Comparison of ENCODE assay signal across 9 mouse cellular contexts in the genomic region with DNA sequence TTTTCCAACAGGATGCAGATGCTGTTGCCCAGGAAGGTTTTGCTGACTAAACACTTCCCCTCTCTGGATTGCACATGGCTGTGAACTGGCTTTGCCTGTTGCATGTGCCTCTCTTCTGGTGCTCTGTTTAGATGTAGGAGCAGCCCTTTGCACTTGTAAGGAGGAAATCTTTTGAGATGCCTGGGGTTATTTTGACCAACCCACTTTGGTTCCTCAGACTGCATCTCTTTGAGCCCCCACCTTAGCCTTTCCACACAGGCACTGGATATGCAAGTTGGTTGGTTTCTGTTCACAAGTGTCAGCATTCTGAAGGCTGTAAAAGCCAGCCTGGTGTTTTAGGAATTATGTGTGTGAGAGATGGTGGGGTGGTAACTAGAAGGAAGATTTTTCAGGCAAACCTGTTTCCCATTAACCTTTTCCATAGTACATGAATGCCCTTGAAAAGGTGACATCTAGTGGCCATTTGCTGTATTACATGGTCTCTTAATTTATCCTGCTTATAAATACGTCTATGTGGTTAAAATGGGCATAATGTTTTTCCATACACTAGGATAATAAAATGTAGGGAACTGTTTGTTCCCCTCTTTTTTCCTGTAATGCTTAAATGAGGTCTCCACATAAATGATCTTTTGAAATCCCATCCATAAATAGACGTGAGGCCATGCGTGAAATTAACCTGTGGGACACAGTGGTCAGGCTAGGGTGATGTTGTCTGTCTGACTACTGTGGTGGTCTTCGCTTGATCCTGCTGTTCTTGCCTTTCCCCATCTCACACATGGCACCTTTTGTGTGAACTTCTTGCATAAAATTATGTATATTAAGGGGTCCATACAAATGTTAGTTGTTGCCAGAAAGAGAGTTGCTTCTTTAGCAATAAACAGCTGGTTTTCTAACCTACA. TPM values are rescaled to one million over a fixed set of nuclear protein-coding genes. Genes with fewer than 3 reads are reported as not detected.
DNase-seq lines count a peak whose midpoint lies in the region; ATAC-seq and TF ChIP-seq lines count a peak whose summit lies in the region.
"Had no signal": no experiment of that assay in that cellular context is flagged by ENCODE, and none has a peak within 500 bp of the region (broad histone marks: within the 10 kb centered on the region; RNA-seq: fewer than 3 reads in every experiment).

No protein-coding gene starts in this region.

- no peak for DNase-seq in frontal cortex, postnatal 10 days (ENCODE audit: low spot score in 2 of 2)
- peak; percentile 32 for DNase-seq in urinary bladder, postnatal 14 days (ENCODE audit: low spot score)
- DNase-seq in urinary bladder, adult 2 months (ENCODE audit: low spot score), result no peak
- peak; percentile 94 for DNase-seq in embryonic facial prominence, embryonic 11.5 days (ENCODE audit: low spot score)
- DNase-seq in kidney, postnatal 0 days (ENCODE audit: low spot score), result peak; percentile 83
- DNase-seq in gastrocnemius, postnatal 4 days (ENCODE audit: low spot score in 2 of 2), result no peak
- DNase-seq: liver, embryonic 13.5 days had no signal

- ATAC-seq in frontal cortex, adult (ENCODE audit: low TSS enrichment), result peak; percentile 68
- 0 out of 2 replicates have a peak, but pooled peaks have one; percentile 72 for ATAC-seq in embryonic facial prominence, embryonic 11.5 days (replicated peaks; ENCODE audit: insufficient number of reproducible peaks, low FRiP score, low TSS enrichment, low read depth)
- peak; percentile 54 for ATAC-seq in kidney, postnatal 0 days (replicated peaks; ENCODE audit: low FRiP score, low read depth)
- ATAC-seq in midbrain, embryonic 15.5 days (replicated peaks), result peak; percentile 81

- no peaks in the 10 kb centered on the region for H3K9me3 ChIP-seq in embryonic facial prominence, embryonic 11.5 days (replicated peaks; ENCODE audit: control insufficient read depth, low read length)
- no peaks in the 10 kb centered on the region for H3K9me3 ChIP-seq in kidney, postnatal 0 days (replicated peaks; ENCODE audit: low read length)
- H3K9me3 ChIP-seq in midbrain, embryonic 15.5 days, result no peaks in the 10 kb centered on the region
- H3K9me3 ChIP-seq: liver, embryonic 13.5 days had no signal

- peak; percentile 91 for TF ChIP-seq CTCF in kidney, postnatal 0 days (IDR thresholded peaks at IDR 0.05; ENCODE audit: low read depth)

- no peaks in the 10 kb centered on the region for H3K36me3 ChIP-seq in embryonic facial prominence, embryonic 11.5 days (replicated peaks; ENCODE audit: control insufficient read depth, insufficient read depth, low read depth, low read length)
- H3K36me3 ChIP-seq in kidney, postnatal 0 days (ENCODE audit: insufficient read depth, low read length), result no peaks in the 10 kb centered on the region
- no peaks in the 10 kb centered on the region for H3K36me3 ChIP-seq in midbrain, embryonic 15.5 days (replicated peaks)
- H3K36me3 ChIP-seq: liver, embryonic 13.5 days had no signal

- no peak overlapping the region for H3K27ac ChIP-seq in embryonic facial prominence, embryonic 11.5 days (replicated peaks; ENCODE audit: low read depth, low read length)
- H3K27ac ChIP-seq in kidney, postnatal 0 days, result no peak overlapping the region
- H3K27ac ChIP-seq in midbrain, embryonic 15.5 days, result no peak overlapping the region
- H3K27ac ChIP-seq: liver, embryonic 13.5 days had no signal

- H3K9ac ChIP-seq in embryonic facial prominence, embryonic 11.5 days (replicated peaks; ENCODE audit: low read length), result no peak overlapping the region
- no peak overlapping the region for H3K9ac ChIP-seq in kidney, postnatal 0 days (ENCODE audit: low read depth, low read length)
- H3K9ac ChIP-seq in midbrain, embryonic 15.5 days, result no peak overlapping the region
- H3K9ac ChIP-seq: liver, embryonic 13.5 days had no signal

- 65% methylated on average over 4 of the region's 4 CpGs for WGBS in embryonic facial prominence, embryonic 11.5 days
- WGBS in kidney, postnatal 0 days, result 55% methylated on average over 4 of the region's 4 CpGs
- WGBS in midbrain, embryonic 15.5 days, result 68% methylated on average over 4 of the region's 4 CpGs

- H3K27me3 ChIP-seq in embryonic facial prominence, embryonic 11.5 days (ENCODE audit: control insufficient read depth, insufficient read depth, low read length), result no peaks in the 10 kb centered on the region
- no peaks in the 10 kb centered on the region for H3K27me3 ChIP-seq in kidney, postnatal 0 days (ENCODE audit: insufficient read depth, low read length)
- H3K27me3 ChIP-seq in midbrain, embryonic 15.5 days (replicated peaks), result no peaks in the 10 kb centered on the region
- H3K27me3 ChIP-seq: liver, embryonic 13.5 days had no signal

- no peak overlapping the region for H3K4me3 ChIP-seq in embryonic facial prominence, embryonic 11.5 days (ENCODE audit: low read depth, low read length)
- H3K4me3 ChIP-seq in kidney, postnatal 0 days (replicated peaks; ENCODE audit: low read depth, low read length), result no peak overlapping the region
- H3K4me3 ChIP-seq in midbrain, embryonic 15.5 days, result no peak overlapping the region
- H3K4me3 ChIP-seq: liver, embryonic 13.5 days had no signal

- H3K4me1 ChIP-seq in embryonic facial prominence, embryonic 11.5 days (ENCODE audit: control insufficient read depth, insufficient read depth, low read length), result no peaks in the 10 kb centered on the region
- no peaks in the 10 kb centered on the region for H3K4me1 ChIP-seq in kidney, postnatal 0 days (replicated peaks; ENCODE audit: insufficient read depth, low read length)
- H3K4me1 ChIP-seq in midbrain, embryonic 15.5 days, result no peaks in the 10 kb centered on the region; the same call in 1 of the 2 replicates

- no peak overlapping the region for H3K4me2 ChIP-seq in embryonic facial prominence, embryonic 11.5 days (ENCODE audit: low read depth, low read length)
- no peak overlapping the region for H3K4me2 ChIP-seq in kidney, postnatal 0 days (ENCODE audit: low read length)
- H3K4me2 ChIP-seq in midbrain, embryonic 15.5 days, result no peak overlapping the region
- H3K4me2 ChIP-seq: liver, embryonic 13.5 days had no signal

RNA-seq across cellular contexts. Expression of gene P2ry13, which starts 1.8 kb away (rescaled TPM):
- 3.3 and 4.3 TPM in 2 replicates for polyA plus RNA-seq in urinary bladder, adult 2 months (2012; rRNA removed)
- 0.34 and 0.77 TPM in 2 replicates for polyA plus RNA-seq in embryonic facial prominence, embryonic 11.5 days (2014; fragmentation: Nextera tagmentation; extraction: Ambion mirVana)
- polyA plus RNA-seq in kidney, postnatal 0 days (2015; fragmentation: Nextera tagmentation; extraction: Ambion mirVana), result 0.86 and 0.88 TPM in 2 replicates
- 1.4 and 1.8 TPM in 2 replicates for polyA plus RNA-seq in midbrain, embryonic 15.5 days (2015; fragmentation: Nextera tagmentation; extraction: Ambion mirVana)
- total RNA-seq in gastrocnemius, postnatal 4 days (2021), result 1 to 10 TPM; 1.3 to 2.0 TPM

RNA-seq across cellular contexts. Expression of gene Gpr87, which starts 14.0 kb away (rescaled TPM):
- polyA plus RNA-seq in urinary bladder, adult 2 months (2012; rRNA removed), result 13.8 and 20.4 TPM in 2 replicates
- 0.24 and 0.27 TPM in 2 replicates for polyA plus RNA-seq in embryonic facial prominence, embryonic 11.5 days (2014; fragmentation: Nextera tagmentation; extraction: Ambion mirVana)
- 0.20 and 0.53 TPM in 2 replicates for polyA plus RNA-seq in kidney, postnatal 0 days (2015; fragmentation: Nextera tagmentation; extraction: Ambion mirVana)
- polyA plus RNA-seq in midbrain, embryonic 15.5 days (2015; fragmentation: Nextera tagmentation; extraction: Ambion mirVana), result 0.26 TPM in 1 of 2 replicates, not detected in the other
- total RNA-seq in gastrocnemius, postnatal 4 days (2021), result not detected
- polyA plus RNA-seq: liver, embryonic 13.5 days had no signal

RNA-seq across cellular contexts. Expression of gene P2ry12, which starts 53.8 kb away (rescaled TPM):
- polyA plus RNA-seq in urinary bladder, adult 2 months (2012; rRNA removed), result 3.3 and 4.0 TPM in 2 replicates
- polyA plus RNA-seq in embryonic facial prominence, embryonic 11.5 days (2014; fragmentation: Nextera tagmentation; extraction: Ambion mirVana), result 2.2 and 2.7 TPM in 2 replicates
- 1.2 and 1.6 TPM in 2 replicates for polyA plus RNA-seq in kidney, postnatal 0 days (2015; fragmentation: Nextera tagmentation; extraction: Ambion mirVana)
- polyA plus RNA-seq in midbrain, embryonic 15.5 days (2015; fragmentation: Nextera tagmentation; extraction: Ambion mirVana), result 5.9 and 7.7 TPM in 2 replicates
- 1 to 10 TPM; 4.0 TPM for total RNA-seq in gastrocnemius, postnatal 4 days (2021)

RNA-seq across cellular contexts. Expression of gene P2ry14, which starts 55.5 kb away (rescaled TPM):
- 2.0 and 2.8 TPM in 2 replicates for polyA plus RNA-seq in urinary bladder, adult 2 months (2012; rRNA removed)
- 1.4 TPM in 2 replicates for polyA plus RNA-seq in embryonic facial prominence, embryonic 11.5 days (2014; fragmentation: Nextera tagmentation; extraction: Ambion mirVana)
- 8.8 and 8.9 TPM in 2 replicates for polyA plus RNA-seq in kidney, postnatal 0 days (2015; fragmentation: Nextera tagmentation; extraction: Ambion mirVana)
- 4.0 TPM in 2 replicates for polyA plus RNA-seq in midbrain, embryonic 15.5 days (2015; fragmentation: Nextera tagmentation; extraction: Ambion mirVana)
- total RNA-seq in gastrocnemius, postnatal 4 days (2021), result 1 to 10 TPM; 1.0 to 1.7 TPM

Comparison
In these comparisons a context has a peak if more than half of its experiments do, and no peak if none do; other contexts are left out.
1. DNase-seq: peak in urinary bladder, postnatal 14 days (single experiment), embryonic facial prominence, embryonic 11.5 days (single experiment) and kidney, postnatal 0 days (single experiment); none in frontal cortex, postnatal 10 days (0 of 2), urinary bladder, adult 2 months (single experiment) and gastrocnemius, postnatal 4 days (0 of 2).
2. Peak in every context shown above with its lines, with median percentiles within 50 percentile points of each other: ATAC-seq.